Mouse (Mus musculus): ENCODE data around the gene Gm27027.

DNA sequence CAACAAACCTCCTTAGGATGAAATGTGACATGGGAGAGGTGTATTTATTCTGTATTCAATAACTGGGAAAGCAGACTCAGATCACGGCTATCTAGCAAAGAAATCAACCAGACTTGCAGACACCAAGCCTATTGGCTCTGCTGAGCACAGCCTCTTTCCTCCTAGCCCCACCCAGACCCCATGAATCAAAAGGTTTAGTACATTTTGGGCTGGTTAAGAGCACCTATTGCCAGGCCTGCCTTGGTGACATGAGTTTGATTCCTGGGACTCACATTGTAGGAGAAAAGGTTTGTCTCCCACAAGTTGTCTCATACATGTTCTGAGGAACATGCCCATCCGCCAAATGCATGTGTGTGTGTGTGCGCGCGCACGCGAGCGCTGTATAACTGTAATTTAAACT, 70.0 kb downstream of the Gm27027 start:
- TF ChIP-seq CTCF (IDR thresholded peaks at IDR 0.05; ENCODE audit: low read depth) = no peak
- no peak for TF ChIP-seq EP300 (IDR thresholded peaks at IDR 0.05; ENCODE audit: low read depth)

All from liver, postnatal 0 days (tissue).